Mouse (Mus musculus) colon, adult 2 months (tissue): ENCODE results near the gene Slamf1. TPM values are rescaled to one million over a fixed set of nuclear protein-coding genes. Genes with fewer than 3 reads are reported as not detected.

Source experiments
- polyA plus RNA-seq: library from polyadenylated mRNA; depleted of rRNA; stranded (reverse); fragments of >200 nt; gene quantifications from 2 replicates; pipeline ENCODE4 v1.2.3, GENCODE M21; 2012; rRNA removed

The Slamf1 gene
- 0.07 and 0.08 TPM in 2 replicates for polyA plus RNA-seq

GRCm38 (mm10) chr1:171766898-171767297, at the start of gene Slamf1:
Gene Slamf1, plus strand, starts transcription at chr1:171767127.

GRCm38 (mm10) chr1:171839488-171839887, 72.6 kb downstream of the Slamf1 start, which contains the start of gene Cd84:
Gene Cd84, plus strand, starts transcription at chr1:171839697.

Other genes with a start within 250 kb of the Slamf1 start
- gene Itln1, start 231.8 kb upstream of the Slamf1 start, polyA plus RNA-seq, result 1.2 and 6.0 TPM in 2 replicates
- 0.22 and 0.23 TPM in 2 replicates for gene Cd244a, start 207.9 kb upstream of the Slamf1 start, polyA plus RNA-seq
- gene Ly9, start 159.7 kb upstream of the Slamf1 start, polyA plus RNA-seq, result 0.43 and 1.1 TPM in 2 replicates
- 1.4 TPM in 2 replicates for gene Slamf7, start 114.1 kb upstream of the Slamf1 start, polyA plus RNA-seq
- gene Cd48, start 85.1 kb upstream of the Slamf1 start, polyA plus RNA-seq, result 1.6 and 2.7 TPM in 2 replicates
- 0.44 and 0.59 TPM in 2 replicates for gene Cd84, start 72.6 kb downstream of the Slamf1 start, polyA plus RNA-seq
- 0.08 and 0.09 TPM in 2 replicates for gene Gm10521, start 128.5 kb downstream of the Slamf1 start, polyA plus RNA-seq
- 0.20 and 0.27 TPM in 2 replicates for gene Slamf6, start 150.4 kb downstream of the Slamf1 start, polyA plus RNA-seq